8 mouse cellular contexts compared by ENCODE assay signal in genomic region chr3:153911197-153911881, GRCm38 (mm10). TPM values are rescaled to one million over a fixed set of nuclear protein-coding genes. Genes with fewer than 3 reads are reported as not detected.
DNase-seq lines count a peak whose midpoint lies in the region; ATAC-seq and TF ChIP-seq lines count a peak whose summit lies in the region.

No protein-coding gene starts in this region.

- H3K36me3 ChIP-seq in heart, embryonic 14.5 days (ENCODE audit: control insufficient read depth, insufficient read depth, low read length), result peaks cover 52% of the 10 kb centered on the region
- peaks cover 60% of the 10 kb centered on the region for H3K36me3 ChIP-seq in ES-Bruce4 (ENCODE audit: control insufficient read depth, insufficient read depth, low read length, poor library complexity, severe bottlenecking)
- H3K36me3 ChIP-seq in embryonic facial prominence, embryonic 15.5 days, result peaks cover 48% of the 10 kb centered on the region
- peaks cover 31% of the 10 kb centered on the region for H3K36me3 ChIP-seq in neural tube, embryonic 14.5 days (ENCODE audit: control insufficient read depth, insufficient read depth, low read length)

- no peak for DNase-seq in heart, adult 9 months (ENCODE audit: low spot score in 2 of 2)
- peak; percentile 45 for DNase-seq in kidney, postnatal 10 days
- no peak for DNase-seq in retina, embryonic 14.5 days (ENCODE audit: low spot score)
- DNase-seq in c-Kit-positive CD71-positive TER-119-positive erythroid progenitor cells, embryonic 14.5 days (ENCODE audit: low spot score), result no peak

- peak overlapping the region; percentile 86 for H3K4me2 ChIP-seq in heart, embryonic 14.5 days (ENCODE audit: low read length)
- peak overlapping the region; percentile 74 for H3K4me2 ChIP-seq in embryonic facial prominence, embryonic 15.5 days (replicated peaks)
- H3K4me2 ChIP-seq in neural tube, embryonic 14.5 days (ENCODE audit: low read depth, low read length), result peak overlapping the region; percentile 92

- TF ChIP-seq CTCF in ES-Bruce4 (IDR thresholded peaks at IDR 0.05; ENCODE audit: low read depth, low read length), result no peak

- H3K9me3 ChIP-seq in heart, embryonic 14.5 days (ENCODE audit: control insufficient read depth, low read length), result no peaks in the 10 kb centered on the region
- H3K9me3 ChIP-seq in ES-Bruce4 (replicated peaks; ENCODE audit: control insufficient read depth, insufficient read depth, low read length, poor library complexity, severe bottlenecking), result no peaks in the 10 kb centered on the region
- no peaks in the 10 kb centered on the region for H3K9me3 ChIP-seq in embryonic facial prominence, embryonic 15.5 days (replicated peaks)
- H3K9me3 ChIP-seq in neural tube, embryonic 14.5 days (ENCODE audit: control insufficient read depth, low read length), result no peaks in the 10 kb centered on the region

- peaks cover 9 to 41% of the 10 kb centered on the region in 2 experiments for H3K4me1 ChIP-seq in heart, embryonic 14.5 days (ENCODE audit: control insufficient read depth in 2 of 2, insufficient read depth in 2 of 2, low read length in 2 of 2)
- no peaks in the 10 kb centered on the region for H3K4me1 ChIP-seq in ES-Bruce4 (ENCODE audit: control insufficient read depth, insufficient read depth, low read length)
- peaks cover 28% of the 10 kb centered on the region for H3K4me1 ChIP-seq in embryonic facial prominence, embryonic 15.5 days
- H3K4me1 ChIP-seq in neural tube, embryonic 14.5 days (ENCODE audit: control insufficient read depth, insufficient read depth, low read length), result peaks cover 25% of the 10 kb centered on the region

- ATAC-seq in heart, embryonic 14.5 days (ENCODE audit: insufficient number of reproducible peaks, insufficient read depth, low FRiP score, low read depth), result no peak
- ATAC-seq in embryonic facial prominence, embryonic 15.5 days (ENCODE audit: insufficient number of reproducible peaks, low FRiP score, low TSS enrichment, low read depth), result no peak
- ATAC-seq in neural tube, embryonic 14.5 days (ENCODE audit: low read depth), result no peak

- H3K27me3 ChIP-seq in heart, embryonic 14.5 days (ENCODE audit: control insufficient read depth, insufficient read depth, low read length), result no peaks in the 10 kb centered on the region
- no peaks in the 10 kb centered on the region for H3K27me3 ChIP-seq in ES-Bruce4 (ENCODE audit: control insufficient read depth, insufficient read depth, low read length, poor library complexity, severe bottlenecking)
- H3K27me3 ChIP-seq in embryonic facial prominence, embryonic 15.5 days, result no peaks in the 10 kb centered on the region
- H3K27me3 ChIP-seq in neural tube, embryonic 14.5 days (ENCODE audit: control insufficient read depth, insufficient read depth, low read length), result no peaks in the 10 kb centered on the region

- H3K9ac ChIP-seq in heart, embryonic 14.5 days (ENCODE audit: low read length), result peak overlapping the region; percentile 98
- peak overlapping the region; percentile 98 for H3K9ac ChIP-seq in ES-Bruce4 (ENCODE audit: low read depth, poor library complexity, severe bottlenecking)
- H3K9ac ChIP-seq in embryonic facial prominence, embryonic 15.5 days, result peak overlapping the region; percentile 93
- peak overlapping the region; percentile 90; the same call in 1 of the 2 replicates for H3K9ac ChIP-seq in neural tube, embryonic 14.5 days (replicated peaks; ENCODE audit: low read depth, low read length)

- peak overlapping the region; percentile 79 to 94 for H3K4me3 ChIP-seq in heart, embryonic 14.5 days (ENCODE audit: control insufficient read depth in 1 of 2, insufficient read depth in 1 of 2, low read depth in 1 of 2, low read length in 2 of 2)
- H3K4me3 ChIP-seq in ES-Bruce4 (ENCODE audit: low read depth, low read length), result peak overlapping the region; percentile 98
- H3K4me3 ChIP-seq in embryonic facial prominence, embryonic 15.5 days (replicated peaks), result peak overlapping the region; percentile 90
- peak overlapping the region; percentile 73 for H3K4me3 ChIP-seq in neural tube, embryonic 14.5 days (ENCODE audit: low read depth, low read length)

- no peak for TF ChIP-seq EP300 in ES-Bruce4 (IDR thresholded peaks at IDR 0.05; ENCODE audit: insufficient read depth, low read depth, low read length)

- TF ChIP-seq POLR2A in ES-Bruce4 (IDR thresholded peaks at IDR 0.05; ENCODE audit: insufficient read depth, low read length), result no peak

- peak overlapping the region; percentile 49 to 93 for H3K27ac ChIP-seq in heart, embryonic 14.5 days (replicated peaks in 1 of 2; ENCODE audit: control insufficient read depth in 1 of 2, insufficient read depth in 1 of 2, low read depth in 2 of 2, low read length in 2 of 2)
- peak overlapping the region; percentile 92 for H3K27ac ChIP-seq in ES-Bruce4 (ENCODE audit: insufficient read depth, low read length)
- peak overlapping the region; percentile 22; the same call in 1 of the 2 replicates for H3K27ac ChIP-seq in embryonic facial prominence, embryonic 15.5 days (replicated peaks)
- H3K27ac ChIP-seq in neural tube, embryonic 14.5 days (ENCODE audit: low read depth, low read length), result no peak overlapping the region; the same call in 1 of the 2 replicates

- 32% methylated on average over 8 of the region's 8 CpGs for WGBS in heart, embryonic 14.5 days
- 34% methylated on average over 8 of the region's 8 CpGs for WGBS in embryonic facial prominence, embryonic 15.5 days
- WGBS in neural tube, embryonic 14.5 days, result 46% methylated on average over 8 of the region's 8 CpGs

RNA-seq across cellular contexts. Expression of gene Rabggtb, which starts 1.5 kb away (rescaled TPM):
- polyA plus RNA-seq in heart, embryonic 14.5 days (2014; fragmentation: Nextera tagmentation; extraction: Ambion mirVana), result 64.6 and 67.8 TPM in 2 replicates
- polyA plus RNA-seq in ES-Bruce4 (2011; ENCODE audit: insufficient read depth, insufficient read length, low read depth, missing spikeins), result 140 and 143 TPM in 2 replicates
- polyA plus RNA-seq in embryonic facial prominence, embryonic 15.5 days (2015; fragmentation: Nextera tagmentation; extraction: Ambion mirVana), result 46.5 and 51.4 TPM in 2 replicates
- 54.0 and 54.9 TPM in 2 replicates for polyA plus RNA-seq in neural tube, embryonic 14.5 days (2014; fragmentation: Nextera tagmentation; extraction: Ambion mirVana)

RNA-seq across cellular contexts. Expression of gene Msh4, which starts 5.4 kb away (rescaled TPM):
- 0.11 and 0.12 TPM in 2 replicates for polyA plus RNA-seq in heart, embryonic 14.5 days (2014; fragmentation: Nextera tagmentation; extraction: Ambion mirVana)
- polyA plus RNA-seq in ES-Bruce4 (2011; ENCODE audit: insufficient read depth, insufficient read length, low read depth, missing spikeins), result 1.8 and 1.9 TPM in 2 replicates
- 0.09 and 0.15 TPM in 2 replicates for polyA plus RNA-seq in embryonic facial prominence, embryonic 15.5 days (2015; fragmentation: Nextera tagmentation; extraction: Ambion mirVana)
- 0.28 and 0.31 TPM in 2 replicates for polyA plus RNA-seq in neural tube, embryonic 14.5 days (2014; fragmentation: Nextera tagmentation; extraction: Ambion mirVana)

RNA-seq across cellular contexts. Expression of gene Acadm, which starts 33.1 kb away (rescaled TPM):
- polyA plus RNA-seq in heart, embryonic 14.5 days (2014; fragmentation: Nextera tagmentation; extraction: Ambion mirVana), result 263 and 291 TPM in 2 replicates
- polyA plus RNA-seq in ES-Bruce4 (2011; ENCODE audit: insufficient read depth, insufficient read length, low read depth, missing spikeins), result 88.7 and 105 TPM in 2 replicates
- 71.2 and 76.8 TPM in 2 replicates for polyA plus RNA-seq in embryonic facial prominence, embryonic 15.5 days (2015; fragmentation: Nextera tagmentation; extraction: Ambion mirVana)
- polyA plus RNA-seq in neural tube, embryonic 14.5 days (2014; fragmentation: Nextera tagmentation; extraction: Ambion mirVana), result 56.5 and 66.1 TPM in 2 replicates
